Mouse (Mus musculus) 3T3-L1 (cell line): ENCODE results near the gene Vmn1r234.
"Not testable (repeated sequence)": the region's sequence is repeated elsewhere in the genome, so short reads cannot be mapped to it uniquely, and the experiment has no call there.

Experiments used
- DNase-seq: peaks from one replicate; pipeline ENCODE4 v3.0.0-alpha.2; 2015; ENCODE audit warnings: low read depth, low spot score

Gene Vmn1r234

GRCm38 (mm10) chr17:21225787-21226186, at the start of gene Vmn1r234:
TSS of gene Vmn1r234 (plus strand) at chr17:21226087.
- DNase-seq, result no peak

- not testable (repeated sequence) for DNase-seq
Measured at GRCm38 (mm10) chr17:21211081-21211480, 14.8 kb upstream of the Vmn1r234 start.

GRCm38 (mm10) chr17:21231654-21232053, 5.8 kb downstream of the Vmn1r234 start:
- DNase-seq, result peak; percentile 80

GRCm38 (mm10) chr17:21256111-21256510, 30.2 kb downstream of the Vmn1r234 start, which contains the start of gene Vmn1r235:
TSS of gene Vmn1r235 (plus strand) at chr17:21256411.
- no peak for DNase-seq

GRCm38 (mm10) chr17:21272103-21272502, 46.2 kb downstream of the Vmn1r234 start:
- DNase-seq, result peak; percentile 78

- no peak for DNase-seq
Measured at GRCm38 (mm10) chr17:21282642-21283041, 56.8 kb downstream of the Vmn1r234 start, which contains the start of gene Vmn1r236. TSS of gene Vmn1r236 (plus strand) at chr17:21282942.

GRCm38 (mm10) chr17:21284395-21284794, 58.5 kb downstream of the Vmn1r234 start:
- no peak for DNase-seq
